Mouse (Mus musculus): ENCODE results near the gene Gm20518.

The Gm20518 gene

DNA sequence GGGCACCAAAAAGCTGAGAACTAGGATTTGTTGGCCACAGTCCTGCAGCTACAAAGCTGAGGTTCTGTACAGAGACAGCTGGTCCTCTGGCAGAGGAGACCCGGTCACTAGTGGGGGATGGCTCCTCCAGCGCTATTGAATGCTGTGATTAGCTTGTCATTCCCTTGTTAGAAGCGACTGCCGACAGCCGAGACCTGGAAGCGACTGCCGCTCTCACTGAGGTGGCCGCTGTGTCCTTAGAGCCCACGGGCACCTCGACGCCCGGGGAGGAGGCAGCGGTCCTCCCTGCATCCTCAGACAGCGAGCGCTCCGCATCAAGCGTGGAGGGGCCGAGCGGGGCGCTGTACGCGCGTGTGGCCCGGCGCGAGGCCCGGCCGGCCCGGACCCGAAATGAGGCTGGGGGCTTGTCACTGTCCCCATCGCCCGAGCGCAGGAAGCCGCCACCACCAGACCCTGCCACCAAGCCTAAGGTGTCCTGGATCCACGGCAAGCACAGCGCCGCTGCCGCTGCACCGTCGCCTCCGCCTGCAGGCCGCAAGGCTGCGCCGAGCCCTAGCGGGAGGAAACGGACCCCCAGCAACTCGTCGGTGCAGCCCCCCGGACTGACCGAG, 84.8 kb downstream of the Gm20518 start:
- peak in 1 of 2 experiments; percentile 45 for DNase-seq (ENCODE audit: low spot score in 2 of 2)

- DNase-seq (ENCODE audit: low spot score in 2 of 2): no peak
Observed at GRCm38 (mm10) chr16:17804982-17805381, 86.5 kb downstream of the Gm20518 start.

DNA sequence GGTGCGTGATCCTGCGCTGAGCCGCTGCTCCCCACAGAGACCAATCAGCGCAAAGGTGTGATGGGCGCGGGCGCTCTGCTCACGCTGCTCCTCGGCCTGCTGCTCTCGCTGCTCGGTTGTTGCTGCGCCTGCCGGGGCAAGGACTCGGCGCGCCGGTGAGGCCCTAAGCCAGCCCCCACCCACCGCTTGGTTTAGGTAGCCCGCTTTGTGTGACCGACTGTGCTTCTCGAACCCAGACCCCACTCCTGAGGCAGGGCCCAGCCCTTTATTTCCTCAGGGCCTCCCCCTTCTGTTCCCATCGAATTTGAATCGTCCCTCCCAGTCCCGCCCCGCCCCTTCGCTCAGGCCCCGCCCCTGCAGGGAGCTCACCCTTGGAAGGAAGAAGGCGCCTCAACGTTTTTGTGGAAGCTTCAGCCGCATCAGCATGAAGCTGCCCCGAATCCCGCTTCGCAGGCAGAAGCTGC, 87.0 kb downstream of the Gm20518 start:
- no peak for DNase-seq (ENCODE audit: low spot score in 2 of 2)

DNA sequence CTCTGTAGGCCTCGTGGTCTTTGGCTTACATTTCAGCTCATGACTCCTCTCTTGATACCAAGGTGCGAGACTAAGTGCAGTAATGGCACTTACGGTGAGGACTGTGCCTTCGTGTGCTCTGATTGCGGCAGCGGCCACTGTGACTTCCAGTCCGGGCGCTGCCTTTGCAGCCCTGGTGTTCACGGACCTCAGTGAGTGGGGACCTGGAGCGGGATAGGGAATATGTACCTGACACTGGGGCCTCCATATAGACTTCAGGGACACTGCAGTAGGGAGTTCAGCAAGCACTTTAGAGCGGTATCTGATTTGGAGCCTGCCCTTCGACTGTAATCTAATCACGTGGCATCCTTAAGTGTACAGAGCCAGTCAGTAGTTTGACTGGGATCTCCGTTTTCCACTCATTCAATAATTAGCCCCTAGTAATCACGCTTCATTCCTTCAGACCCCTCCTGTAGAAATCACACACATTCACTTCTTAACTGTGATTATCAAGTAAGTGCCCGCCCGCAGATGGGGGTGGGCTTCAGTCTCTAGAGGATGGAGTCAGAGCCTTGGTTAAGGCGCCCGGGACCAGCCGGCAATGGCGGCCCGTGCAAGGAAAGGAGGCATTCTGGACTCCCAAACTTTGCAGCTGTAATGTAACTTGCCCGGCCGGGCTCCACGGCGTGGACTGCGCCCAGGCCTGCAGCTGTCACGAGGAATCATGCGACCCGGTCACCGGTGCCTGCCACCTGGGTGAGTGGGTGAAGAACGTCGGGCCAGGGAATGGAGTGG, 87.6 kb downstream of the Gm20518 start:
- DNase-seq (ENCODE audit: low spot score in 2 of 2): no peak

GRCm38 (mm10) chr16:17802839-17803674, 88.4 kb downstream of the Gm20518 start:
- peak; percentile 64 to 73 for DNase-seq (ENCODE audit: low spot score in 2 of 2)

GRCm38 (mm10) chr16:17802456-17802838, 89.0 kb downstream of the Gm20518 start:
- DNase-seq (ENCODE audit: low spot score in 2 of 2): no peak

GRCm38 (mm10) chr16:17801777-17802455, 89.6 kb downstream of the Gm20518 start:
- DNase-seq (ENCODE audit: low spot score in 2 of 2): no peak

- no peak for DNase-seq (ENCODE audit: low spot score in 2 of 2)
Observed at GRCm38 (mm10) chr16:17799584-17799983, 91.9 kb downstream of the Gm20518 start.

DNA sequence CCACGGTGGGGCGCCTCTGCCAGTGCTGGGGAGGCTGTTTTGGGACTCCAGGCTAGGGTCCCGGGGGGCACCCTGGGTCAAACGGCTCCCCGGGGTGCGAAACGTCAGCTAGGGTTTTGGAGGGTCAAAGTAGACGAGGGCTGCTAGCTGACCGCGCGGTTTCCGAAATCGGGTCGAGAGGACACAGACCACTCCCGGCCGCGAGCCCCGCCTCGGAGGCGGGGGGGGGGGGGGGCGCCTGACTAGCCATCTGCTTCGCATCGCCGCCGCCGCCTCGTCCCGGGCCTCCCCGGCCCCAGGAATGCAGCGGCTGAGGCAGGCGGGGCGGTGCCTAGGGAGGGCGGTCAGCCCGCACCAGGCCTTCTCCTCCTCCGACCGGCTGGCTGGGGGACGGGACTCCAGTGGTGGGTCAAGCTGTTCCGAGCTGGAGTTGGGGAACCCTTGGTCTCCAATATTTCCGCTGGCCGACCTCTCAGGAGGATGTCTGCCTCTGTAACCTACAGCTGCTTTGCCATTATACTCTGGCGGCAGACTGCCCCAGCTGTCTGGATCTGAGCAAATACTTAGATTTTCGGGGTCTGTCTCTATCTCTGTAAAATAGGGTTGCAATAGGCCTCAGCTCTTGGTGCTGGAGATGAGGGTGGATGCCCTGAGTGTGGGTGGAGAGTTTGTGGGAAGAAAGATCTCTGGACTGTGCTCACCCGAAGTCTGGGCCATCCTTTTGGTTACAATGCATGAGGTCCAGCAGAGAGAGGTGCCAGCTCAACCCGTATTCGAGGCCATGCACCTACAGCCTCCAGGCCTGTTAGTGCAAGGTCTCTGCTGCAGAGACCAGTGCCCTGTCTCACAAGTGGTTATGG, 92.9 kb downstream of the Gm20518 start:
- DNase-seq (ENCODE audit: low spot score in 2 of 2): no peak

DNA sequence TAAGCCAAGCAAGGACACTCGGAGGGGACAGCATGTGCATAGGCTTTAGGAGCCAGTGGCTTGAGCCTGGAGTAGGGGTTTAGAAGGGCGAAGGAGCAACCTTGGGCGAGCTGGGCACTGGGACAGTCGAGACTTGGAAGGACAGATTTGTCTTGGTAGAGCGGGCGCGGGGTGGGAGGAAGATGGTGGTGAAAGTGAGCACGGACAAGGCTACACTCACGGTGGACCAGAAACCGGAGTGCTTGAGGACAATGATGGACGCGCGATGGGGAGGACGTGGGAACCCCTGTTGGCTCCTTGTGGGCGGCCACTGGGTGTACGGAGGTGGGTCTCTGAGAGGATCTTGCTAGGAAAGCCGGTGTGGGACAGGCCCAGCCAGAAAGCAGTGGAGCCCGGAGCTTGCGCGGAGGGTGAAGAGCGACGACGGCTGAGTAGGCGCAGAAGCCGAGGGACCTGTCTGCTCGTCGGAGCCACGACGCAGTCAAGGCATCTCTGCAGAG, 93.6 kb downstream of the Gm20518 start:
- no peak for DNase-seq (ENCODE audit: low spot score in 2 of 2)

GRCm38 (mm10) chr16:17796971-17797811, 94.3 kb downstream of the Gm20518 start, which contains the start of gene Scarf2:
Scarf2 (plus strand) TSS chr16:17797282.
- no peak for DNase-seq (ENCODE audit: low spot score in 2 of 2)

GRCm38 (mm10) chr16:17796519-17796918, 95.0 kb downstream of the Gm20518 start:
- DNase-seq (ENCODE audit: low spot score in 2 of 2): no peak

DNA sequence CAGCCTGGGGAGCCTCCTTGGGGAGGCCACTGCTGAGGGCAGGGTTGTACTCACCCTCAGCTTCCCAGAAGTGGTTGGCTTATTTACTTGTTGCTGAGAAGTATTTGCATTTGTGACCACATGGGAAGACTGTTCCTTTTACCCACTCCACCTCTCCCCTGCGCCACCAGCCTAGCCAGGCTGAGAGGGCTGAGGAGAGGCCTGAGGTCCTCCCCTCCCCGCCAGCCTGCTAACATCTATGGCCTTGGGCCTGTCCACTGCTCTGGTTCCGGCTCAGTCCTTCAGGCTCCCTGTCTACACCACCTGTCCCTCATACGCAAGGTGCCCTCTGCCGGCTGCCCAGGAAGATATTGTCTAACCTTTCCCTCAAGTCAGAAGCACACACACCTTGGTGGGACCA, 95.8 kb downstream of the Gm20518 start:
- no peak for DNase-seq (ENCODE audit: low spot score in 2 of 2)

DNA sequence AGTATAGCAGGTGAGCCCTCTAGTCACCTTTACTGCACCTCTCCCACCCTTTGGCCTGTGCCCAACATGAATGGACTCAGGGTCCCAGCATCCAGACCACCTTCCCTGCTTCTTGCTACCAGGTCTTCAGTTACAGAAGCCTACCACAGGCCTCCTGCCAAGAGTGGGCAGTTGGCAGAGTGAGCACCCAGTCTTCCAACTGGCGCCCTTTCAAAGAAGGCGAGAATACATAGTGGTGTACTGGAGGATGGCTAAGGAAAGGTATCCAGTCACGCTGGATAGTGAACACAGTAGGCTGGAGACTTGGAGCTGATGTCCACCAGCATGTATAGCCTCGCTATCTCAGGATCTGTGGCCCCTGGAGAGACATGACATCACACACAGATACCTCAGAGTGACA, 97.4 kb downstream of the Gm20518 start:
- DNase-seq (ENCODE audit: low spot score in 2 of 2): peak; percentile 47 to 52

- DNase-seq (ENCODE audit: low spot score in 2 of 2): no peak
Observed at GRCm38 (mm10) chr16:17792728-17793127, 98.7 kb downstream of the Gm20518 start.

DNA sequence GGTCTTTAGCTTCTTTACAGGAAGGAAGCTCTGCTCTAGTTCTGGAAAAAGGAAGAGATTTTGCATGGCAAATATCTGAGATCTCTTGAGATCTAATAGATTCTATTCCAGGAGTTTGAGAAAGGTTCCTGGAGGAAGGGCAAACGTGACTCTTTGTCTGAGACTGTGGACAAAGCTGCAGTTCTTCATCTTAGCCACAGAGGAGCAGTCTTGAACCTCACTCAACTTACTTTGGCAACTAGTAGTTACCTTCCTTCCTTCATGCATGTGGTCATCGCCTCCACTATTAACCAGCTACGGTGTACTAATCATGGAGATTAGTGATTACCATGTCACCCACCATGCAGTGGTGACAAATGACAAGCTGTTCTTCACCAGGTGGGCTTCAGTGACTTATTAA, 106.1 kb downstream of the Gm20518 start:
- DNase-seq (ENCODE audit: low spot score in 2 of 2): no peak
